Mouse (Mus musculus) thymus, adult 2 months (tissue): Measurements from ENCODE around the gene Zfp804a. TPM values are rescaled to one million over a fixed set of nuclear protein-coding genes. Genes with fewer than 3 reads are reported as not detected.

Experiments used
- DNase-seq: peaks from one replicate; pipeline ENCODE4 v3.0.0; 2021
- H3K27ac ChIP-seq: fragments of 200-500 bp; 2 replicates; pipeline ENCODE4 v1.5.1; 2012; ENCODE audit warnings: low read length, control low read depth; ENCODE audit not compliant: control insufficient read depth, insufficient read depth
- H3K27me3 ChIP-seq: fragments of 200-500 bp; 2 replicates; pipeline ENCODE4 v1.6.1; 2012; ENCODE audit warnings: mild to moderate bottlenecking, low read length, moderate library complexity, mixed read lengths; ENCODE audit not compliant: control insufficient read depth, insufficient read depth
- H3K36me3 ChIP-seq: fragments of 200-500 bp; 2 replicates; pipeline ENCODE4 v1.6.1; 2012; ENCODE audit warnings: mild to moderate bottlenecking, low read length, moderate library complexity; ENCODE audit not compliant: control insufficient read depth, insufficient read depth
- H3K4me1 ChIP-seq: fragments of 200-500 bp; replicated peaks from 2 replicates; pipeline ENCODE4 v1.6.1; 2012; ENCODE audit warnings: low read length; ENCODE audit not compliant: control insufficient read depth, insufficient read depth
- H3K4me3 ChIP-seq: fragments of 200-500 bp; 2 replicates; pipeline ENCODE4 v1.5.1; 2012; ENCODE audit warnings: mild to moderate bottlenecking, low read length, control low read depth, moderate library complexity; ENCODE audit not compliant: control insufficient read depth, insufficient read depth
- CTCF ChIP-seq: fragments of 200-500 bp; IDR thresholded peaks from 2 replicates; pipeline ENCODE4 v1.5.1; 2012; ENCODE audit warnings: mild to moderate bottlenecking, control low read depth, low read length, moderate library complexity, borderline replicate concordance; ENCODE audit not compliant: control insufficient read depth, poor library complexity, insufficient read depth; ENCODE audit errors: extremely low read depth
- POLR2A ChIP-seq: fragments of 200-500 bp; IDR thresholded peaks from 2 replicates; pipeline ENCODE4 v1.6.1; 2012; ENCODE audit warnings: mild to moderate bottlenecking, low read length, control low read depth, moderate library complexity; ENCODE audit not compliant: control insufficient read depth, poor library complexity, insufficient read depth; ENCODE audit errors: extremely low read depth
- WGBS: fragments of 180-500 bp; shearing (Covaris S2); methylation state at CpG from one replicate; pipeline ENCODE4 v1.1.7; 2018; 5-methylcytosine and 5-hydroxymethylcytosine counted together
- polyA plus RNA-seq: library from polyadenylated mRNA; depleted of rRNA; stranded (reverse); fragments of >200 nt; gene quantifications from 2 replicates; pipeline ENCODE4 v1.2.3, GENCODE M21; 2012

The Zfp804a gene
- polyA plus RNA-seq, 1 experiment = not detected

- H3K36me3 ChIP-seq = no peaks in the 10 kb centered on the region
- no peak for DNase-seq
- no peak overlapping the region for H3K27ac ChIP-seq
- H3K4me3 ChIP-seq = no peak overlapping the region
- WGBS = 79% methylated on average over 1 of the region's 1 CpGs
- H3K4me1 ChIP-seq = no peaks in the 10 kb centered on the region
- TF ChIP-seq CTCF (no peak), POLR2A (no peak)
- H3K27me3 ChIP-seq = no peaks in the 10 kb centered on the region
Measured at GRCm38 (mm10) chr2:82069172-82069571, 16.1 kb downstream of the Zfp804a start.

DNA sequence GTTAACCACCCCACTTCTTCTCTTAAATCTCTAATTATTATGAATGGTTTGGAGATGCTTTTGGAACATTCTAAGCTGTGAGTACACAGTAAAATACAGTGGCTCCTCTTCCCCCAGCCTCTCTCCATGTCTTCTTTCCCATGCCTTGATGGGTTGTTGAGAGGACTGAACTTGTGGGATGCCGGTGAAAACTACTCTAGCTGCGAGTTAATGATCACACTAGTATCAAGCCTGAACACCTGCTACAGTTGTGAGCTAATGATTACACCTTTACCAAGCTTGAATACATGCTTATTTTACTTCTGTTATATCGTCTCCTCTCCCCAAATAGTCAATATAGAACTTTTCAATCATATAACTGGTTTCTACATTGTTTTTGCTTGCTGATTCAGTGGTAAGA lies 23.9 kb downstream of the Zfp804a start:
- TF ChIP-seq CTCF (no peak), POLR2A (no peak)

GRCm38 (mm10) chr2:82078287-82078994 lies 25.4 kb downstream of the Zfp804a start:
- no peak for DNase-seq
- no peaks in the 10 kb centered on the region for H3K36me3 ChIP-seq
- TF ChIP-seq POLR2A (no peak), CTCF (no peak)
- WGBS = 94% methylated on average over 6 of the region's 6 CpGs
- H3K4me3 ChIP-seq = no peak overlapping the region
- no peaks in the 10 kb centered on the region for H3K4me1 ChIP-seq
- H3K27ac ChIP-seq = no peak overlapping the region
- H3K27me3 ChIP-seq = no peaks in the 10 kb centered on the region

More for the DNA sequence above, 23.9 kb downstream of the Zfp804a start:
- no peak for DNase-seq
- Histone ChIP-seq H3K36me3 (no peaks in the 10 kb centered on the region), H3K4me3 (no peak overlapping the region), H3K4me1 (no peaks in the 10 kb centered on the region), H3K27ac (no peak overlapping the region), H3K27me3 (no peaks in the 10 kb centered on the region)
- 89% methylated on average over 3 of the region's 3 CpGs for WGBS

GRCm38 (mm10) chr2:82080678-82081077 lies 27.7 kb downstream of the Zfp804a start:
- no peak for DNase-seq
- no peak overlapping the region for H3K4me3 ChIP-seq
- no peaks in the 10 kb centered on the region for H3K4me1 ChIP-seq
- no peaks in the 10 kb centered on the region for H3K36me3 ChIP-seq
- TF ChIP-seq POLR2A (no peak), CTCF (no peak)
- no peak overlapping the region for H3K27ac ChIP-seq
- WGBS = 85% methylated on average over 4 of the region's 4 CpGs
- H3K27me3 ChIP-seq = no peaks in the 10 kb centered on the region

- 63% methylated on average over 1 of the region's 1 CpGs for WGBS
- no peak overlapping the region for H3K27ac ChIP-seq
- DNase-seq = no peak
- no peak overlapping the region for H3K4me3 ChIP-seq
- no peaks in the 10 kb centered on the region for H3K4me1 ChIP-seq
- TF ChIP-seq POLR2A = no peak
- no peak for TF ChIP-seq CTCF
- no peaks in the 10 kb centered on the region for H3K36me3 ChIP-seq
- H3K27me3 ChIP-seq = no peaks in the 10 kb centered on the region
Measured at GRCm38 (mm10) chr2:82113148-82113547, 60.1 kb downstream of the Zfp804a start.

DNA sequence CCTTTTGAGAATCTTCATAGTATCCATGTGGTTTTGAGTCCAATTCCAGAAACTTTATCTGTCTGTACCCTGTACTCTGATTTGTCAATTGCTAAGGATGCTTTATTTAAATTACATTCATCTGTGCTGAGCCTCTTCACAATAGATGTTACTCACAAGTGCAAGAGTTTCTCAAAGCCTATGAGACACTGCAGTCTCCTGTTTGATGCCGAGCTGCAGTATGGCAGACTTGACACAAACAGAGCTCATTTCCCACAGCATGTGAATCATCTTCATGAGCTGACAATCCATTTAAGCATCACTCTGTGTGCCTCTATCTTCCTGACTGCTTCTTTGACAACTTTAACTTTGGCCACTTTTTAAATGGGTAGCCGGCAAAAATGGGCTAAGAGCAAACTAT lies 60.6 kb downstream of the Zfp804a start:
- TF ChIP-seq POLR2A = no peak
- no peak for TF ChIP-seq CTCF
- H3K36me3 ChIP-seq = no peaks in the 10 kb centered on the region
- H3K4me1 ChIP-seq = no peaks in the 10 kb centered on the region
- H3K27ac ChIP-seq = no peak overlapping the region
- no peak overlapping the region for H3K4me3 ChIP-seq
- H3K27me3 ChIP-seq = no peaks in the 10 kb centered on the region
- WGBS = 89% methylated on average over 2 of the region's 2 CpGs
- no peak for DNase-seq

- Histone ChIP-seq H3K27me3 (no peaks in the 10 kb centered on the region), H3K4me3 (no peak overlapping the region), H3K27ac (no peak overlapping the region), H3K36me3 (no peaks in the 10 kb centered on the region), H3K4me1 (no peaks in the 10 kb centered on the region)
- WGBS = 78% methylated on average over 2 of the region's 2 CpGs
- no peak for TF ChIP-seq POLR2A
- no peak for TF ChIP-seq CTCF
- DNase-seq = no peak
Measured at GRCm38 (mm10) chr2:82119577-82119976, 66.6 kb downstream of the Zfp804a start.
